Mouse (Mus musculus) adrenal gland, postnatal 14 days (tissue): ENCODE results near the gene Fam83d. TPM values are rescaled to one million over a fixed set of nuclear protein-coding genes. Genes with fewer than 3 reads are reported as not detected.

Source experiments
- DNase-seq: peaks from one replicate; pipeline ENCODE4 v3.0.0; 2021; ENCODE audit warnings: mixed read lengths
- microRNA-seq, 2 experiments: library from miRNA; unstranded; fragments of <30 nt; microRNA quantifications; one replicate each; pipeline ENCODE4 v1.2.0; 2021
- total RNA-seq: library from RNA; stranded (reverse); gene quantifications from 2 replicates; pipeline ENCODE4 v1.2.3, GENCODE M21; 2021

Fam83d gene
- total RNA-seq, 1 experiment from 2014 or later: 5.8 TPM

DNA sequence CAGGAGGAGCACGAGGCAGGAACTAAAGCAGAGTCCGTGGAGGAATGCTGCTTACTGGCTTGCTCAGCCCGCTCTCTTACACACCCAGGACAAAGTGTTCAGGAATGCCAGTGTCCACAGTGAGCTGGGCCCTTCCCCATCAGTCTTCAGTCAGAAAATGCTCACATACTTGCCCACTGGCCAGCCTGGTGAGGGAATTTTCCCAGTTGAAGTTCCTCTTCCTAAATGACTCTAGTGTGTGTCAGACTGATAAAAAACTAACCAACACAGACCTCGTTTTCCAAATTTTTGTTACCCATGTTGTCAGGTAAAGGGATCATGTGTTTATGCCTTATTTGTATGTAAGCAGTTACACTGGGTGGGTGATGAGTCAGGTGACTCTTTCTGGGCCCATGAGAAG, 48.3 kb downstream of the Fam83d start:
- no peak for DNase-seq

GRCm38 (mm10) chr2:158817708-158818107, 49.8 kb downstream of the Fam83d start:
- no peak for DNase-seq

- no peak for DNase-seq
Observed at GRCm38 (mm10) chr2:158828124-158828523, 60.2 kb downstream of the Fam83d start.

DNA sequence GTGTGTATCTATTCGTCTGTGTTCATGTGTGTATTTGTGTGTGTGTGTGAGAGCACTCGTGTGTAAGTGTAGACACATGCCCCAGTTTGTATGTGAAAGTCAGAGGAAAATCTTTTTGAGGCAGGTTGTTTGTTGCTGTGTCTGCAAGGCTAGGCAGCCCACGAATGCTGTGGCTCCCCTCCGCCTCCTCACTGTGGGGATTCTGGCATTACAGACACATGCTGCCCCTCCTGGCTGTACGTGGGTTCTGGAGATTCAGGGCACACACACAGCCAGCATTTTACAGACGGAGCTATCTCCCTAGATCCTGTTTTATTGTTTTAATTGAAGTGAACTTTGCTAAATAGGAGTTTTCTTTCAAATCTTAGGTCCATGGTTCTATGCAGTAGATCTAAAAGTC, 61.9 kb downstream of the Fam83d start:
- DNase-seq: no peak

DNA sequence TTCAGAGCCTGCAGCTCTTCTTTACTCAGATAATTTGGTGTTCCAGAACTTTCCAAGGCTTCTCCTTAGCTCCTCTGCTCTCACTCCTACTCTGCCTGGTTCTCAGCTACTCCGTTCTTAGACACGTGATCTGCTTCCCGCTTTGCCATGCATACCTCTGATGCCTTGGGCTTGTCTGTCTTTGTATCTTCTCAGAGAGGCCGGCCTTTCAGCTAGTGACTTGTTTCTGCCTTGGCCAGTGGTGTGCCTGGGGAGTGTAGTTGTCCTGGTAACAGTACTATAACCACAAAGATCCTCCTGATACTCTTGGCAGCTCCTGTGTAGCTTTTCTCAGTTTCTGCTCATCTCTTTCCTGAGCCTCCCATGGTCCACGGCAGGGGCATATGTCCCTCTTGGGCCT, 65.3 kb downstream of the Fam83d start:
- no peak for DNase-seq

DNA sequence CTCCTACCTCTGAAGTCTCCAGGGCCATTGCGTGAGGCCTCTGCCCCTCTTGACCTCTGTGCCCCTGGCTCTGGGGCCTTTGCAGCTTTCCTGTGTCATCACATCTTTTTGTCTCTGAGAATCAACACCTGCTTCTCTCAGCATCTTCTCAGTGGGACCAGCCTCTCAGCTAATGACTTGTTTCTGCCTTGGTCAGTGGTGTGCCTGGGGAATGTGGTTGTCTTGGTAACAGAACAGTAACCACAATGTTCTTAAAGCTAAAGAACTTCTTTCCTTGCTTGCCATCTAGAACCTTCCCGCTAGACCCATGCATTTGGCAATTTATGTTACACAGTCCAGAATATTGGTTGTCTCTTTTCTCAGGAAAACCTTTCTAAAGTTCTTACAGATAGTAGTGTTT, 65.8 kb downstream of the Fam83d start:
- no peak for DNase-seq

Small RNA genes within 50 kb of the gene (microRNA-seq; reads per million reads assigned to microRNA genes)
- gene Gm26141: 0 reads per million in 2 experiments

Other genes starting within 250 kb of the Fam83d start
- gene Slc32a1, start 157.3 kb upstream of the Fam83d start, total RNA-seq: 0.26 TPM in 1 of 2 replicates, not detected in the other
- gene Actr5, start 143.2 kb upstream of the Fam83d start, total RNA-seq: 9.9 and 10.8 TPM in 2 replicates
- 11.5 and 16.0 TPM in 2 replicates for gene Ppp1r16b, start 102.7 kb upstream of the Fam83d start, total RNA-seq
- gene Dhx35, start 26.7 kb downstream of the Fam83d start, total RNA-seq: 10.0 and 19.6 TPM in 2 replicates